Mouse (Mus musculus) stomach, postnatal 0 days (tissue): ENCODE results near the gene Grm1.

Experiments used
- CTCF ChIP-seq: IDR thresholded peaks from 2 replicates; pipeline ENCODE4 v1.5.1; 2016; ENCODE audit warnings: antibody characterized with exemption, low read depth, mild to moderate bottlenecking, moderate library complexity
- EP300 ChIP-seq: optimal IDR thresholded peaks from 2 replicates; pipeline ENCODE3; 2016; ENCODE audit warnings: antibody characterized with exemption

DNA sequence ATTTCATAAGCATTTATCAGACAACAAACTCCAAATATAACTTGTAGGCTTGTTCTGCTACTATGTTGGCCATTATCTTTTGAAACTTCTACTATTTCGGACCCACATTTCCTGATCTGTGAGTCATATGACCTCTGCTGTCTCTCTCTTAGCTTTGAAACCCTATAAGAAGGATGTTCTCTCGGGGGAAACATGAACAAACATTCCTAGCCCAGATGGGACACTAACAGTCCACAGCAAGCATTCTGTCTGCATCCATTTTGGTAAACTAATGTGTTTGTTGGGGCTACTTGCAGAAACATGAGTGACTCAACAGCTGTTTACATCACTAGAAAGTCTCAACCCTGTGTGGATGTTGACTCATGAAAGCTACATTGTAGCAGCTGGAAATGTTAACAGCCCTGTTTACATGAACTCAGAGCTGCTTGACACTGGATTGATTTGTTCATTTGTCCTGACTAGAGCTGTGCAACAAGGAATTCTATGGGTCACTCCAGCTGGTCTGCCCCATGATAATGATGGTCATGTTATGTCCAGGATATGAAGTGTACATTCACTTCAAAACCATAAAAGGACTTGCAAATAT is 267.4 kb downstream of the Grm1 start:
- TF ChIP-seq CTCF (no peak), EP300 (no peak)
